Mouse (Mus musculus) limb, embryonic 15.5 days (tissue): ENCODE data around the gene Flt1. TPM values are rescaled to one million over a fixed set of nuclear protein-coding genes. Genes with fewer than 3 reads are reported as not detected.
"Not testable (repeated sequence)": the region's sequence is repeated elsewhere in the genome, so short reads cannot be mapped to it uniquely, and the experiment has no call there.

ENCODE experiments used
- ATAC-seq: fragments of 200-750 bp; cut with Nextera tagmentation; 2 replicates; pipeline ENCODE4 v1.8.0; 2017; ENCODE audit warnings: low read depth, moderate TSS enrichment; ENCODE audit not compliant: insufficient number of reproducible peaks, low FRiP score, low TSS enrichment
- H3K27ac ChIP-seq: fragments of 300-500 bp; sonication (generic); 2 replicates; pipeline ENCODE4 v1.5.1; 2015; ENCODE audit warnings: moderate library complexity, mild to moderate bottlenecking, inconsistent platforms
- H3K27me3 ChIP-seq: fragments of 300-500 bp; sonication (generic); 2 replicates; pipeline ENCODE4 v1.6.1; 2015; ENCODE audit warnings: inconsistent platforms
- H3K36me3 ChIP-seq: fragments of 300-500 bp; sonication (generic); 2 replicates; pipeline ENCODE4 v1.6.1; 2015; ENCODE audit warnings: inconsistent platforms
- H3K4me1 ChIP-seq: fragments of 300-500 bp; sonication (generic); 2 replicates; pipeline ENCODE4 v1.6.1; 2015; ENCODE audit warnings: inconsistent platforms
- H3K4me2 ChIP-seq: fragments of 300-500 bp; sonication (generic); 2 replicates; pipeline ENCODE4 v1.6.1; 2015; ENCODE audit warnings: mild to moderate bottlenecking, inconsistent platforms
- H3K4me3 ChIP-seq: fragments of 300-500 bp; sonication (generic); 2 replicates; pipeline ENCODE4 v1.5.1; 2015; ENCODE audit warnings: mild to moderate bottlenecking, inconsistent platforms
- H3K9ac ChIP-seq: fragments of 300-500 bp; sonication (generic); 2 replicates; pipeline ENCODE4 v1.6.1; 2015; ENCODE audit warnings: inconsistent platforms
- H3K9me3 ChIP-seq: fragments of 300-500 bp; sonication (generic); 2 replicates; pipeline ENCODE4 v1.6.1; 2016; ENCODE audit warnings: inconsistent platforms
- WGBS: fragments of 180-500 bp; shearing (Covaris S2); methylation state at CpG from one replicate; pipeline ENCODE4 v1.1.7; 2015; 5-methylcytosine and 5-hydroxymethylcytosine counted together
- polyA plus RNA-seq: library from polyadenylated mRNA; unstranded; fragments of >200 nt; fragmentation: Nextera tagmentation; extraction: Ambion mirVana; gene quantifications from 2 replicates; pipeline ENCODE4 v1.2.1, GENCODE M21; 2015

The Flt1 gene
- polyA plus RNA-seq, 1 experiment from 2014 or later: 12.2 TPM

DNA sequence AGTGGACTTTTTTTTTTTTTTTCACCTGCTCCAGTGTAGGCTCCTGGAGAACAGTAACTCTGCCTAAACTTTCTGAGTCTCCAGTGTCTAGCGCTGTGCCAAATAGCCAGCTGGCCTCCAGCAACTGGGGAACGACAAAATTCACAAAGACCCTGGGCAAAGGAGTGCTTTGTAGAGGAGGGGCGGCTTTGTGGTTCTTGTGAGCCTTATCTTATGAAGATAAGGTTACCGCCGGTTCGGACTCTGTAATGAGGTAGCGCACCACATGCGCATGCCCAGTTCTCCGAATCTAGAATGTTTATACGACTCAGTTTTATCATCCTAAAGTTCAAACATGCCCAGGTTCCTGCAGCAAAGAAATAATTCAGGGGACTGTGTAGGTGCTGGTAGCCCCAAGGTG lies 102.1 kb downstream of the Flt1 start:
- Histone ChIP-seq H3K27me3 (no peaks in the 10 kb centered on the region), H3K4me1 (peaks cover 6% of the 10 kb centered on the region; the same call in 1 of the 2 replicates), H3K4me2 (no peak overlapping the region), H3K9me3 (no peaks in the 10 kb centered on the region), H3K36me3 (no peaks in the 10 kb centered on the region), H3K27ac (no peak overlapping the region), H3K9ac (no peak overlapping the region), H3K4me3 (no peak overlapping the region)
- WGBS: 76% methylated on average over 10 of the region's 10 CpGs
- no peak for ATAC-seq

DNA sequence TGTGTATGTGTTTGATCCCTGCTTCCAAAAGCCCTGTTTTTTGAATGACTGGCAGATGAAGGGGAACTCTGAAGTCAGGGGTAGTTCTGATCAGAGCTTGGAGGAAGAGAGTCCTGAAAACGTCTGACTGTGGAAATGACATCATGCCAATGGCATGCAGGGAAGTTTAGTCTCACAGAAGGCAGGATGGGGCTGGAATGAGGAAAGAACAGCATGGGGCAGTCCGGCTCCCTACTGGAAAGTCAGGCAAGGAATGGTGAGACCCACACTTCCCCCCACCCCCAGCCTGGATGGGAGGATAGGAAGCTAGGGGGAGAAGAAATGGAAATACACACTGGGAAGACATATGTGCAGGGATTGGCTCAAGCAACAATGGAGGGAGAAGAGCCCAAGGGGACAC lies 105.6 kb downstream of the Flt1 start:
- no peaks in the 10 kb centered on the region for H3K9me3 ChIP-seq
- H3K4me1 ChIP-seq: peaks cover 6% of the 10 kb centered on the region; the same call in 1 of the 2 replicates
- no peak overlapping the region for H3K4me2 ChIP-seq
- 3% methylated on average over 2 of the region's 2 CpGs for WGBS
- no peak overlapping the region for H3K4me3 ChIP-seq
- H3K9ac ChIP-seq: no peak overlapping the region
- H3K36me3 ChIP-seq: no peaks in the 10 kb centered on the region
- no peaks in the 10 kb centered on the region for H3K27me3 ChIP-seq
- 0 out of 2 replicates have a peak, but pooled peaks have one; percentile 40 for ATAC-seq
- H3K27ac ChIP-seq: no peak overlapping the region

DNA sequence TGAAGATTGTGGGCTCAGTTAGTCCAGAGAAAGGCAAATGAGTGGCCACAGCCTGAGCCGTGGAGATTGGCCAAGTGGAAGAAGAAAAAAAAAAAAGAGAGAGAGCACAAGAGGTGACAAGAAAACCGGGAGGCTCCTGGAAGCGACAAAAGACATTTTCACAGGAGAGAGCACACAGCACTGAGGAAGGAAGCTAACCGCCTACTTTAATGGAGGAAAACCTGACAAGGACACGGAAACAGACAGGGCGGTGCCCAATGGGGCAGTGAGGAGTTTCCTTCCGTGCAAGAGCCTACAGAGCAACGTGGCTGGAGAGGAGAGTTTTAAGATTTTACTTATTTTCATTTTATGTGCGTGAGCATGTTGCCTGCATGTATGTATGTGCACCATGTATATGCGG lies 107.6 kb downstream of the Flt1 start:
- H3K27ac ChIP-seq: no peak overlapping the region
- no peak overlapping the region for H3K9ac ChIP-seq
- WGBS: 75% methylated on average over 10 of the region's 10 CpGs
- no peak overlapping the region for H3K4me2 ChIP-seq
- no peak for ATAC-seq
- H3K36me3 ChIP-seq: no peaks in the 10 kb centered on the region
- H3K4me3 ChIP-seq: no peak overlapping the region
- no peaks in the 10 kb centered on the region for H3K27me3 ChIP-seq
- H3K4me1 ChIP-seq: peaks cover 6% of the 10 kb centered on the region; the same call in 1 of the 2 replicates
- no peaks in the 10 kb centered on the region for H3K9me3 ChIP-seq

DNA sequence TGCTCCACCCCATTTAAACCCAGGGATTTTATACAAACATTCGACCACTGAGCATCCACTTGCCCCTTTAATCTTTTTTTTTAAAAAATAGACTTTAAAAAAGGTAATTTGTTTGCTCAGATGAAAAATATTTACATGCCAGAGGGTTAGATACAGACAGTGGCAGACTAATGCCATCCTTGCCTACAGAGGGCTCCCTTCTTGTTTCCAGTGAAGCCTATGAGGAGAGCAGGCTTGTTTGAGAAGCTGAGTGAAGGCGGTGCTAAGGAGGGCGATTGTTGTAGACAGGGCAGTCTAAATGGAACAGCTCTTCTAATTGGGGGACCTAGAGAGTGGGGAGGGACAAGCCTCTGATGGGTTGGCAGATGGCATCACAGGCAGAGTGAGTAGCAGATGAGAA lies 109.4 kb downstream of the Flt1 start:
- Histone ChIP-seq H3K4me3 (no peak overlapping the region), H3K27me3 (no peaks in the 10 kb centered on the region), H3K27ac (no peak overlapping the region), H3K36me3 (no peaks in the 10 kb centered on the region), H3K4me1 (peaks cover 6% of the 10 kb centered on the region; the same call in 1 of the 2 replicates), H3K9me3 (no peaks in the 10 kb centered on the region), H3K4me2 (no peak overlapping the region), H3K9ac (no peak overlapping the region)
- no peak for ATAC-seq
- 58% methylated on average over 3 of the region's 3 CpGs for WGBS

DNA sequence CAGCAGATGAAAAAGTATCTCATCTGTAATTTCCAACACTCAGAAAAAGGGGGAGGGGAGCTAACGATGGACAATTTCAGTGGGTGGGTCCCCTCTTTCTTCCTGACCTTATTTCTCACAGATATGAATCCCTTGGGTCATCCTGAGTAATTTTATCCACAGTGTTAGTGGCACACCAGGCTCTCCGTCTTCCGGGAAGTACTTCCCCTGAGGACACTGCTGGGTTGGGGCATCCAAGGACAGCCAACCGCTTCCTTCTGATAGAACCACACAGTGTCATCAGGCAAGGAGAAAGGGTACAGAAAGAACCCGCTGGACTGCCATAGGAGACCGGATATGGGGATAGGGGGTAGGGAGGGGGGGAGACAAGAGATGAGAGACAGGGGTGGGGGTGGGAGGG lies 111.2 kb downstream of the Flt1 start:
- no peak for ATAC-seq

DNA sequence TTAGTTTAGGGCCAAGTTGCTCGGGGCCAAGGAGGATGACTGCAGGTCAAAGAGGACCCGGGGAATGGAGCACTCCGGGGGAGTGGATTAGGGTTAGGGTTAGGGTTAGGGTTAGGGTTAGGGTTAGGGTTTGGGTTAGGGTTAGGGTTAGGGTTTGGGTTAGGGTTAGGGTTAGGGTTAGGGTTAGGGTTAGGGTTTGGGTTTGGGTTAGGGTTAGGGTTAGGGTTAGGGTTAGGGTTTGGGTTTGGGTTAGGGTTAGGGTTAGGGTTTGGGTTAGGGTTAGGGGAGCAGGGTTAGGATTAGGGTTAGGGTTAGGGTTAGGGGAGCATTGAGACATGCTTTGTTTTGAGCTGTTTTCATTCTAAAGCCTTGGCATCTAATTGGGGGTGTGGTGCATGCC lies 114.5 kb downstream of the Flt1 start:
- not testable (repeated sequence) for H3K4me3 ChIP-seq, H3K27ac ChIP-seq, ATAC-seq, H3K36me3 ChIP-seq, H3K27me3 ChIP-seq, H3K4me2 ChIP-seq, H3K4me1 ChIP-seq, H3K9me3 ChIP-seq, H3K9ac ChIP-seq
- 81% methylated on average over 3 of the region's 3 CpGs for WGBS

More for the DNA sequence above, 111.2 kb downstream of the Flt1 start:
- WGBS: 88% methylated on average over 6 of the region's 6 CpGs
- H3K4me2 ChIP-seq: no peak overlapping the region
- H3K9me3 ChIP-seq: no peaks in the 10 kb centered on the region
- no peaks in the 10 kb centered on the region for H3K36me3 ChIP-seq
- no peaks in the 10 kb centered on the region for H3K27me3 ChIP-seq
- no peak overlapping the region for H3K9ac ChIP-seq
- no peak overlapping the region for H3K27ac ChIP-seq
- no peaks in the 10 kb centered on the region for H3K4me1 ChIP-seq
- H3K4me3 ChIP-seq: no peak overlapping the region

DNA sequence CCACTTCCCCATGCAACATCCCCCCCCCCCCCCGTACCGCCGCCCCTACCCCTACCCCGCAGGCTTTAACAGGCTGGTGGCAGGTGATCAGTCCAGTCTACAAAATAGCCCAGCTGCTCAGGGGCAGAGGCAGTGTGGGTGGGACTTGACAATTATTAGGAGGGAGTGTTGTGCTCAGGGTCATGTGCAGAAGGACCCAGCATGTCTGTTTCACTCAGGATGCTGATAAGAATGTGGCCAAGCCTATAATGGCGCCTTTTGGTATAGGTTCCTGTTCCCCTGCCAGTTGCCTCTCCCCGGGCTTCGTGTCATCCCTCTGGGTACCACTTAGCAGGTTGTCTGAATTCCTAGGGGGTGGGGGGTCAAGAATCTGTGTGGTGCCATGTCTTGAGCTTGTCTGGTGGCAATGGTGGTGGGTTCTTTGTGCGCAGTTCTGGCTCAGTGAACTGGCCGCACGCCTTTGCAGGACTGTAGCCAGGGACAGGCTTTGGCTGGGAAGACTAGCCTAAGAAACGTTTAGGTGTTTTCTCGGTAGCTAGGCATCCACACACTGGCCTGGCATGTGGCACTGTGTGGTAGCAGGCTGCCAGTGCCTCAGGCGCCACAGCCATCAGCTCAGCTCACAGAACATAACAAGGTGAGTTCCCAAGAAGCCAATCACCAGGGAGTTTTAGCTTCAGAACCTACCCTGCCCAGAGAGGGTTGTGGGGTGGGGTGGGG lies 118.4 kb downstream of the Flt1 start:
- Histone ChIP-seq H3K4me2 (no peak overlapping the region), H3K27ac (no peak overlapping the region), H3K9ac (no peak overlapping the region), H3K9me3 (no peaks in the 10 kb centered on the region), H3K4me1 (no peaks in the 10 kb centered on the region), H3K36me3 (no peaks in the 10 kb centered on the region), H3K27me3 (no peaks in the 10 kb centered on the region), H3K4me3 (no peak overlapping the region)
- WGBS: 66% methylated on average over 13 of the region's 13 CpGs
- ATAC-seq: no peak

DNA sequence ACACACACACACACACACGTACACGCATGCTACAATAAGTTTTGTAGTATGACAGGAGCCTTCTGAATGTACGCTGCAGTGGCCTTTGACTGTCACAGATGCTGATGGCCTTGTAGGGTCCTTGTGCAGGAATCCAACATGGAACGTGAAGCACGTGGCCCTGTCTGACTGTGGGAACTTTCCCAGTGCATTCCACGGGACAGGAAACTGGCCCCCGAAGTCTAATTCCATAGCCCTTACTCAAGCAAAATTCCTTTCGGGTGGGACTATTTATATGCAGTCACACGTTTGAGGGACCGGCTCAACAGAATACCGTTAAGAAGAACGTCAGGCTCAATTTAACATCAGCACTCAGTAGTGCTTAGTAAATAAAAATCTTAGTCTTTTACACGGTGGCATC lies 119.1 kb downstream of the Flt1 start:
- Histone ChIP-seq H3K9ac (no peak overlapping the region), H3K27me3 (no peaks in the 10 kb centered on the region), H3K9me3 (no peaks in the 10 kb centered on the region), H3K36me3 (no peaks in the 10 kb centered on the region), H3K4me2 (no peak overlapping the region), H3K27ac (no peak overlapping the region), H3K4me1 (no peaks in the 10 kb centered on the region), H3K4me3 (no peak overlapping the region)
- 57% methylated on average over 13 of the region's 13 CpGs for WGBS
- no peak for ATAC-seq

DNA sequence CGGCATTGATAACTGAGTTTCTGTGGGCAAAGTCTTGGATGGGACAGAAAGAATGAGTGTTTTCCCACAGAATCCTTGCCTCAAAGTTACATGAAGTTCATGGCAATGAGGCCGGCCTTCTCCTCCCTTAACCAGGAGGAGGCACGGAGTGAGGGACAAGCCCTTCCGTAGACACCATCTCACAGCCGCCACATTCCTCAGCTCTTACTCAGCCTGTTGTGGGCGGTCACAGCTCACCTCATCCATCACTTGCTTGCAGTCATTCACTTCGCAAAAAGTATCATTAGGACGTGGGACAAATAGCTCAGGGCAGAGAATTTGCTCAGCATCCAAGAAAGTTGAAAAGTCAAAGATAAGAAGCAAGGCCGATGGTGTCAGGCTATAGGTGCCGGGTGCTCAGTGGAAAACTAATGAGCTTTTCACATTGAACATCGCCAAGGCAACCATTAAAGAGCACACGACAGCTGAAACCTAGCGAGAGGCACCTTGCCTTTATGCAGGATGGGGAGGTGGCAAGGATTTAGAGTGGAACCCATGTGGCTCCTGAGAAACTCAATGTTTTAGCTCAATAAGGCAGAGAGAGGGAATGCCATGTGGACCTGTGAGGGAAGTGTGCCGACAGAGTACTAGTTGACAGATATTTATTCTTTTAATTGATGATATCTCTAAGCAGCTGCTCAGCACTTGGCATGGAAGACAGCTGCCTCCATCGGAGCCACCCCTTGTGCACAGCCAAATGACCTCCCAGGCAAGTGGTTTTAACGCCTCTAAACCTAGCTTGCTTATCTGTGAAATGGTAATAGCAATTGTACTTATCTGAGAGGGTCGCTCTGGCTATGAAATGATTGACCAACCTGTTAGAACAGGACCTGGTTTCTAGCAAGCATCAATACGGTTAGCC lies 124.1 kb downstream of the Flt1 start:
- ATAC-seq: no peak
- H3K27me3 ChIP-seq: no peaks in the 10 kb centered on the region
- H3K9me3 ChIP-seq: no peaks in the 10 kb centered on the region
- H3K36me3 ChIP-seq: no peaks in the 10 kb centered on the region
- H3K4me1 ChIP-seq: 0 out of 2 replicates have a peak, but pooled peaks cover 5% of the 10 kb centered on the region
- no peak overlapping the region for H3K4me2 ChIP-seq
- no peak overlapping the region for H3K9ac ChIP-seq
- no peak overlapping the region for H3K4me3 ChIP-seq
- 46% methylated on average over 18 of the region's 18 CpGs for WGBS
- no peak overlapping the region for H3K27ac ChIP-seq

DNA sequence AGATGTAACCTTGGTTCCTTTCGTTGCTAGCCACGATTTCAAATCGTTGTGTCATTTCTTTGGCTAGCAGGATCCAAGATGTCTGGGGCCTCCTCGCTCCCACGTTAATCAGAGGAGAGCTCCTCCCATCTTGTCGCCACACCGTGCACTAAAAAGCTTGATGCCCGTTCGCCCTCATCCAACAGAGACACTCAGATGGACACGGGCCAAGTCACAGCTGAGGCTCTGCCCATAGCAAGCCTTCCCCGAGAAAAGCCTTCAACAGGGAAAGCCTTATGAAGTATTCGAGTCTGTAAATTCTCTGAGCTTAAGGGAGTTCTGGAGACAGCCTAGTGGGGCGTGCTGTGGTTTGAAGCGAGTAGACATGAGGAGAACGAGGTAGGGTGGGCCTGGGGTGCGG lies 128.0 kb downstream of the Flt1 start:
- no peak overlapping the region for H3K4me3 ChIP-seq
- H3K9me3 ChIP-seq: no peaks in the 10 kb centered on the region
- no peaks in the 10 kb centered on the region for H3K27me3 ChIP-seq
- no peak overlapping the region for H3K27ac ChIP-seq
- no peak for ATAC-seq
- no peak overlapping the region for H3K9ac ChIP-seq
- 68% methylated on average over 16 of the region's 16 CpGs for WGBS
- no peaks in the 10 kb centered on the region for H3K36me3 ChIP-seq
- H3K4me2 ChIP-seq: no peak overlapping the region
- H3K4me1 ChIP-seq: 0 out of 2 replicates have a peak, but pooled peaks cover 5% of the 10 kb centered on the region

DNA sequence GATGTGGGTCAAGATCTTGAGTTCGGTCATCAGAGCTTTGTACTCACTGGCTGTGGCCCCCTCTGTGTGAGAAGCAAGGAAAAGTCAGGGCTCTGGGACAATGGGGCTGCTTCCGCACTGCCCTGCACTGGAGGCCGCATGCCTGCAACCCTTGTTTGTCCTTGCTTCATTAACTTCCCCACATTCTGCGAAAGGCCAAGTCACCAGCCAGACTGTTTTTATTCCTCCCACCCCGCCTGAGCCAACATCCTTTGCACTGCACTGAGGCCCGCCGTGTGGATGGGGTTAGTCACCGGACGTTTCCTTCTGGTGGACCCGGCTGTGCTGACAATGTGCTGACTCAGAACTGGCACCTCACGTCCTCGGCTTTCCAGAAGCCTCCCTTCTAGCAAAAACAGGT lies 136.0 kb downstream of the Flt1 start:
- H3K27me3 ChIP-seq: no peaks in the 10 kb centered on the region
- WGBS: 60% methylated on average over 12 of the region's 12 CpGs
- no peak overlapping the region for H3K9ac ChIP-seq
- no peaks in the 10 kb centered on the region for H3K9me3 ChIP-seq
- no peak overlapping the region for H3K27ac ChIP-seq
- no peaks in the 10 kb centered on the region for H3K36me3 ChIP-seq
- no peak overlapping the region for H3K4me2 ChIP-seq
- no peaks in the 10 kb centered on the region for H3K4me1 ChIP-seq
- ATAC-seq: no peak
- H3K4me3 ChIP-seq: no peak overlapping the region

DNA sequence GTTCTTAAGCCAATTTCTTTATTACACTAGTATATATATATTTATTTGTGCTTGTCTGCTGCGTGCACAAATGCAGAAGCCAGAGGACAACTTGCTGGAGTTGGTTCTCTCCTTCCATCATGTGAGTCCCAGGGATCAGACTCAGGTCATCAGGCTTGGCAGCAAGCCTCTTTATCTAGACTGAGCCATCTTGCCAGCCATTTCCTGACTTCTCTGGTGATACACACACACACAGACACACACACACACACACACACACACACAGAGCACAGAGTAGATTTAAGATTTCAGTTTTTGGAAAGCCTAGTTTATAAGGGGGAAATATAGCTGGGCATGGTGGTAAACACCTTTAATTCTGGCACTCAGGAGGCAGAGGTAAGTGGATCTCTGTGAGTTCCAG lies 140.7 kb downstream of the Flt1 start:
- H3K4me1 ChIP-seq: no peaks in the 10 kb centered on the region
- no peaks in the 10 kb centered on the region for H3K36me3 ChIP-seq
- H3K4me2 ChIP-seq: no peak overlapping the region
- WGBS: 67% methylated on average over 1 of the region's 1 CpGs
- H3K4me3 ChIP-seq: no peak overlapping the region
- no peaks in the 10 kb centered on the region for H3K27me3 ChIP-seq
- no peaks in the 10 kb centered on the region for H3K9me3 ChIP-seq
- no peak overlapping the region for H3K9ac ChIP-seq
- ATAC-seq: no peak
- no peak overlapping the region for H3K27ac ChIP-seq
